45 mouse cellular contexts compared by ENCODE assay signal in genomic region chr11:101656356-101656755, GRCm38 (mm10). TPM values are rescaled to one million over a fixed set of nuclear protein-coding genes. Genes with fewer than 3 reads are reported as not detected.
"Had no signal": no experiment of that assay in that cellular context is flagged by ENCODE, and none has a peak within 500 bp of the region (broad histone marks: within the 10 kb centered on the region; RNA-seq: fewer than 3 reads in every experiment).

No protein-coding gene starts in this region.

- H3K36me3 ChIP-seq: limb, embryonic 10.5 days; limb, embryonic 12.5 days; limb, embryonic 13.5 days; limb, embryonic 15.5 days; liver, embryonic 13.5 days; liver, embryonic 15.5 days; lung, embryonic 15.5 days; midbrain, embryonic 10.5 days; midbrain, embryonic 12.5 days; midbrain, embryonic 13.5 days; midbrain, embryonic 15.5 days; neural tube, embryonic 12.5 days had no signal

- ATAC-seq: liver, postnatal 0 days; lung, postnatal 0 days; midbrain, embryonic 13.5 days; midbrain, embryonic 15.5 days; midbrain, embryonic 16.5 days had no signal

- H3K9me3 ChIP-seq: limb, embryonic 10.5 days; limb, embryonic 12.5 days; limb, embryonic 13.5 days; limb, embryonic 15.5 days; liver, embryonic 15.5 days; lung, embryonic 15.5 days; midbrain, embryonic 10.5 days; midbrain, embryonic 12.5 days; midbrain, embryonic 13.5 days; midbrain, embryonic 15.5 days; neural tube, embryonic 12.5 days had no signal

- DNase-seq: left cerebral cortex, postnatal 4 days; liver; liver, embryonic 13.5 days; liver, postnatal 0 days; lung, adult 18-20 months; lung, adult 2 months; lung, embryonic 14.5 days; lung, postnatal 10 days; lung, postnatal 14 days; lung, postnatal 36 days; lung, postnatal 4 days; midbrain, embryonic 14.5 days had no signal

- H3K4me3 ChIP-seq: left cerebral cortex, adult 2 months; limb, embryonic 10.5 days; limb, embryonic 12.5 days; limb, embryonic 13.5 days; limb, embryonic 15.5 days; liver, embryonic 13.5 days; liver, embryonic 15.5 days; lung, embryonic 15.5 days; megakaryocyte, embryonic 14.5 days; midbrain, embryonic 10.5 days; midbrain, embryonic 12.5 days; midbrain, embryonic 13.5 days; midbrain, embryonic 15.5 days; myocyte; neural tube, embryonic 12.5 days had no signal

- H3K27me3 ChIP-seq: limb, embryonic 15.5 days; midbrain, embryonic 15.5 days; neural tube, embryonic 12.5 days had no signal

- H3K4me1 ChIP-seq: limb, embryonic 12.5 days had no signal

- H3K9ac ChIP-seq: limb, embryonic 12.5 days; limb, embryonic 13.5 days; limb, embryonic 15.5 days; liver, embryonic 14.5 days; liver, embryonic 15.5 days; liver, postnatal 0 days; lung, embryonic 14.5 days; lung, embryonic 15.5 days; midbrain, embryonic 12.5 days; midbrain, embryonic 13.5 days; midbrain, embryonic 15.5 days; neural tube, embryonic 12.5 days had no signal

- H3K4me2 ChIP-seq: limb, embryonic 12.5 days; limb, embryonic 13.5 days; limb, embryonic 15.5 days; liver, embryonic 11.5 days; liver, embryonic 13.5 days; liver, embryonic 15.5 days; lung, embryonic 14.5 days; lung, embryonic 15.5 days; midbrain, embryonic 12.5 days; midbrain, embryonic 13.5 days; midbrain, embryonic 15.5 days; neural tube, embryonic 12.5 days had no signal

- H3K27ac ChIP-seq: left cerebral cortex, adult 2 months; limb, embryonic 13.5 days; limb, embryonic 15.5 days; liver, embryonic 14.5 days; macrophage had no signal

RNA-seq across cellular contexts. Expression of gene Gm11634, which starts 57.3 kb away (rescaled TPM):
- total RNA-seq: left cerebral cortex, adult 18-20 months; left cerebral cortex, adult 2 months; left cerebral cortex, adult 8-10 months; left cerebral cortex, postnatal 10 days; left cerebral cortex, postnatal 14 days; left cerebral cortex, postnatal 25 days; left cerebral cortex, postnatal 36 days; left cerebral cortex, postnatal 4 days; megakaryocyte progenitor cell, adult 5-6 weeks; megakaryocyte, adult 5-6 weeks; megakaryocyte-erythroid progenitor cell, adult 5-6 weeks; monocyte, adult 5-6 weeks had no signal
- polyA plus RNA-seq: limb, embryonic 10.5 days; limb, embryonic 11.5 days; limb, embryonic 12.5 days; limb, embryonic 13.5 days; limb, embryonic 14.5 days; limb, embryonic 15.5 days; liver, embryonic 11.5 days; liver, embryonic 13.5 days; liver, embryonic 14.5 days; liver, postnatal 0 days; lung, adult 2 months; lung, embryonic 14.5 days; lung, embryonic 15.5 days; lung, embryonic 16.5 days; lung, postnatal 0 days; macrophage; midbrain, embryonic 12.5 days; midbrain, embryonic 13.5 days; midbrain, embryonic 14.5 days; midbrain, embryonic 15.5 days; midbrain, embryonic 16.5 days; myocyte; neural tube, embryonic 11.5 days; neural tube, embryonic 12.5 days had no signal
